Mouse (Mus musculus): ENCODE measurements around the gene Strc. TPM values are rescaled to one million over a fixed set of nuclear protein-coding genes. Genes with fewer than 3 reads are reported as not detected.
A peak's percentile ranks its signal among the peaks of the same experiment; 100 is the strongest.
"Not testable (repeated sequence)": the region's sequence is repeated elsewhere in the genome, so short reads cannot be mapped to it uniquely, and the experiment has no call there.

Gene Strc
- polyA plus RNA-seq (2012; rRNA removed) (not detected in 2 replicates), polyA plus RNA-seq (2014; fragmentation: Nextera tagmentation; extraction: Ambion mirVana) (not detected in 2 replicates)

DNA sequence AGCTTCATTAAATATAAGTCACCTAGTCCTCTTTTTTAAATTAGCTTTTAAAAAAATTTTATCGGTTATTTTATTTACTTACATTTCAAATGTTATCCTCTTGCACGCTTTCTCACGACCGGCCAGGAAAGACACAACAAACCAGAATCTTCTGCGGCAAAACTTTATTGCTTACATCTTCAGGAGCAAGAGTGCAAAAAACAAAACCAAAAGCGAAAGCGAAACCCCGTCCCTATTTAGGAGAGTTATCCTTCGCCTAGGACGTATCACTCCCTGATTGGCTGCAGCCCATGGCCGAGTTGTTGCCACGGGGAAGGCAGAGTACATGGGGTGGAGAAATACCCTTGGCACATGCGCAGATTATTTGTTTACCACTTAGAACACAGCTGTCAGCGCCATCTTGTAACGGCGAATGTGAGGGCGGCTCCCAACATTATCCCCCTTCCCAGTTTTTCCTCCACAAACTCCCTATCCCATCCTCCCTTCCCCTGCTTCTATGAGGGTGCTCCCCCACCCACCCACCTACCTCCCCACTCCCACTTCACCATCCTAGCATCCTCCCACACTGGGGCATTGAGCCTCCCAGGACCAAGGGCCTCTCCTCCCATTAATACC lies at the start of gene Strc:
Strc (minus strand) TSS at position 208 of the 615 bp plus-strand sequence.
- H3K9me3 ChIP-seq (ENCODE audit: control insufficient read depth, low read length); H3K4me3 ChIP-seq (ENCODE audit: insufficient read depth in 1 of 2, low read depth in 2 of 2, low read length in 2 of 2); H3K36me3 ChIP-seq (replicated peaks; ENCODE audit: control insufficient read depth, insufficient read depth, low read depth); H3K27me3 ChIP-seq (ENCODE audit: control insufficient read depth, insufficient read depth, low read length); H3K27ac ChIP-seq; H3K9ac ChIP-seq (replicated peaks); H3K4me2 ChIP-seq (ENCODE audit: low read depth); H3K4me1 ChIP-seq (replicated peaks; ENCODE audit: control insufficient read depth in 2 of 2, insufficient read depth in 2 of 2, low read length in 1 of 2); DNase-seq (ENCODE audit: low read depth in 3 of 3, low spot score in 3 of 3); ATAC-seq (ENCODE audit: insufficient read depth): not testable (repeated sequence)
- 84% methylated on average over 14 of the region's 17 CpGs for WGBS (ENCODE audit: insufficient replicate concordance)

DNA sequence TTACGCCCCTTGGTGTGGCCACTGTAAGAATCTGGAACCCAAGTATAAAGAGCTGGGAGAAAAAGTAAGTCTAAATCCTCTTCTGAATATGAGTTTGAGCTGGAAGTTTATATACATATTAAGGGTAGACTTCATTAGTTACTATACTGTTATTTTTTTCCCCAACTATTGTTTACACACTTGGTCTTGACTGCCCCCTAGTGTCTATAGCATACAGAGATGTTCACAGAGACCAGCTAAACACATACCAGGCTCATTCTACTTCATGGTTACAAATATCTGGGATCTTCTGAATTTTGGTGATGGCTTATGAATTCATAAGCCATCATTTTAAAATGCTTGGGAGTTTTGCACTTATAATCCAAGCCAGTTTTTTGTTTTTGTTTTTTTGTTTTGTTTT lies 47.9 kb upstream of the Strc start:
- no peak overlapping the region for H3K27ac ChIP-seq
- H3K4me1 ChIP-seq (replicated peaks; ENCODE audit: control insufficient read depth in 2 of 2, insufficient read depth in 2 of 2, low read length in 1 of 2) = no peaks in the 10 kb centered on the region
- peaks cover 71% of the 10 kb centered on the region for H3K36me3 ChIP-seq (replicated peaks; ENCODE audit: control insufficient read depth, insufficient read depth, low read depth)
- no peaks in the 10 kb centered on the region for H3K9me3 ChIP-seq (ENCODE audit: control insufficient read depth, low read length)
- ATAC-seq (ENCODE audit: insufficient read depth) = no peak
- WGBS (ENCODE audit: insufficient replicate concordance) = 89% methylated on average over 1 of the region's 1 CpGs
- no peak overlapping the region for H3K9ac ChIP-seq (replicated peaks)
- TF ChIP-seq EP300 (IDR thresholded peaks at IDR 0.05; ENCODE audit: low read depth) = no peak
- TF ChIP-seq CTCF (IDR thresholded peaks at IDR 0.05; ENCODE audit: low read depth) = peak; percentile 51; the same call in 1 of the 2 replicates
- no peak for DNase-seq (ENCODE audit: low read depth in 3 of 3, low spot score in 3 of 3)
- H3K27me3 ChIP-seq (ENCODE audit: control insufficient read depth, insufficient read depth, low read length) = no peaks in the 10 kb centered on the region
- no peak overlapping the region for H3K4me3 ChIP-seq (ENCODE audit: insufficient read depth in 1 of 2, low read depth in 2 of 2, low read length in 2 of 2)
- H3K4me2 ChIP-seq (ENCODE audit: low read depth) = no peak overlapping the region

DNA sequence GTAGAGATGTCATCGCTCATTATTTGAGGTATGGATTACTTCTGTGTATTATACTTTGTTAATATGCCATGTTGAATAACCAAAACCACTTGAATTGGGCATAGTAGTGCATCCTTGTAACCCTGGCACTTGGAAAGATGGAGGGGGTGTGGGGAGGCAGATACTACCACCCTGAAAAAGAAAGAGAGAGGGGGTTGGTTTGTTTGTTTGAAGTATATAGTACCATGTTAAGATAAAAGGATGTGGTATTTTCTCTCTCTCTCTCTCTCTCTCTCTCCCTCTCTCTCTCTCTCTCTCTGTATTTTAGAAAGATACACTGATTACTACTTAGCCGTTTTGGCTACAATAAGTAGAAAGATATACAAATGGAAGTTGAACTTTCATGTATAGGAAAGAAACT lies 38.9 kb upstream of the Strc start:
- no peak for ATAC-seq (ENCODE audit: insufficient read depth)
- Histone ChIP-seq H3K4me2 (ENCODE audit: low read depth) (no peak overlapping the region), H3K27ac (no peak overlapping the region), H3K27me3 (ENCODE audit: control insufficient read depth, insufficient read depth, low read length) (no peaks in the 10 kb centered on the region), H3K36me3 (replicated peaks; ENCODE audit: control insufficient read depth, insufficient read depth, low read depth) (peaks cover 56% of the 10 kb centered on the region), H3K9me3 (ENCODE audit: control insufficient read depth, low read length) (no peaks in the 10 kb centered on the region), H3K4me3 (ENCODE audit: insufficient read depth in 1 of 2, low read depth in 2 of 2, low read length in 2 of 2) (no peak overlapping the region), H3K9ac (replicated peaks) (no peak overlapping the region), H3K4me1 (replicated peaks; ENCODE audit: control insufficient read depth in 2 of 2, insufficient read depth in 2 of 2, low read length in 1 of 2) (no peaks in the 10 kb centered on the region)
- TF ChIP-seq CTCF (IDR thresholded peaks at IDR 0.05; ENCODE audit: low read depth) (no peak), EP300 (IDR thresholded peaks at IDR 0.05; ENCODE audit: low read depth) (no peak)
- WGBS (ENCODE audit: insufficient replicate concordance) = 85% methylated on average over 2 of the region's 2 CpGs
- DNase-seq (ENCODE audit: low read depth in 3 of 3, low spot score in 3 of 3) = no peak

DNA sequence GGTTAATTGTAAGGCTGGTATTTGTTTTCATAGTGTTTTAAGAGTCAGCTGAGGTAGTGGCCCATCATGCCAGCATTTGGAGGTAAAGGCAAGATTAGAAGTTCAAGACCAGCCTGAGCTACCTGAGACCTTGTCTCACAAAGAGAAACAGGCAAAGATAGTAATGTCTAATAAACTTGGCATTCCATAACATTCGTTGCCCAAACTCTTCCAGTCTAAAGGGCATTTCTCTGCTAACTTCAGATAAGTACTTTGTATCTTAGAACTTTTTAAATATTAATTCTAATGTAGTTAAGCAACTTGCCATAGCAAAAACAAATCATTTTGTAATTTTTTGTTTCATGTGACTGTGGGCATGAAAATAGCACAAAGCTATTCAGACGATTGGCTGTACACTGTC lies 36.2 kb upstream of the Strc start:
- H3K27ac ChIP-seq = no peak overlapping the region
- no peak overlapping the region for H3K9ac ChIP-seq (replicated peaks)
- 76% methylated on average over 2 of the region's 2 CpGs for WGBS (ENCODE audit: insufficient replicate concordance)
- no peak for ATAC-seq (ENCODE audit: insufficient read depth)
- no peaks in the 10 kb centered on the region for H3K27me3 ChIP-seq (ENCODE audit: control insufficient read depth, insufficient read depth, low read length)
- no peak for DNase-seq (ENCODE audit: low read depth in 3 of 3, low spot score in 3 of 3)
- H3K9me3 ChIP-seq (ENCODE audit: control insufficient read depth, low read length) = no peaks in the 10 kb centered on the region
- no peak overlapping the region for H3K4me3 ChIP-seq (ENCODE audit: insufficient read depth in 1 of 2, low read depth in 2 of 2, low read length in 2 of 2)
- H3K36me3 ChIP-seq (replicated peaks; ENCODE audit: control insufficient read depth, insufficient read depth, low read depth) = peaks cover 42% of the 10 kb centered on the region
- TF ChIP-seq EP300 (IDR thresholded peaks at IDR 0.05; ENCODE audit: low read depth) (no peak), CTCF (IDR thresholded peaks at IDR 0.05; ENCODE audit: low read depth) (no peak)
- no peak overlapping the region for H3K4me2 ChIP-seq (ENCODE audit: low read depth)
- H3K4me1 ChIP-seq (replicated peaks; ENCODE audit: control insufficient read depth in 2 of 2, insufficient read depth in 2 of 2, low read length in 1 of 2) = no peaks in the 10 kb centered on the region; a peak in 1 of 4 replicates

DNA sequence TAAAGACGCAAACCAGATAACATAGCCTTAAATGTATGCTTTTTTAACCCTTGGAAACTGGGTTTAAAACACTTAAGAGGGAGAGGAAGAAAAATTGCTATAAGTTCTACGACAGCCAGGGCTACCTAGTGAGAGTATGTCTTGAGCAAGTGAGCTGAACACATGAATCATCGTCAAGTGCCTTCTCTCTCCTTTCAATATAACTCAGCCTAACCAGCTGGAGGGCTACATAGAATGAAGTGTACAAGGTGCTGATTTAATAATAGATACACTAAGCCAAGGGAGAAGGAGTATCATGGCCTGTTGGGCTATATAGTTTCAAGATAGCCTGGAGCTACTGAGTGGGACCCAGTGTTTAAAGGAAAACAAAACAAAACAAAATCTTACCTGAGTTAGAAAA lies 31.5 kb upstream of the Strc start:
- Histone ChIP-seq H3K27ac (no peak overlapping the region), H3K27me3 (ENCODE audit: control insufficient read depth, insufficient read depth, low read length) (no peaks in the 10 kb centered on the region), H3K9ac (replicated peaks) (no peak overlapping the region), H3K9me3 (ENCODE audit: control insufficient read depth, low read length) (no peaks in the 10 kb centered on the region), H3K4me3 (ENCODE audit: insufficient read depth in 1 of 2, low read depth in 2 of 2, low read length in 2 of 2) (no peak overlapping the region), H3K4me1 (replicated peaks; ENCODE audit: control insufficient read depth in 2 of 2, insufficient read depth in 2 of 2, low read length in 1 of 2) (peaks cover 8 to 9% of the 10 kb centered on the region in 2 experiments), H3K4me2 (ENCODE audit: low read depth) (no peak overlapping the region), H3K36me3 (replicated peaks; ENCODE audit: control insufficient read depth, insufficient read depth, low read depth) (peaks cover 31% of the 10 kb centered on the region)
- no peak for TF ChIP-seq CTCF (IDR thresholded peaks at IDR 0.05; ENCODE audit: low read depth)
- TF ChIP-seq EP300 (IDR thresholded peaks at IDR 0.05; ENCODE audit: low read depth) = no peak
- ATAC-seq (ENCODE audit: insufficient read depth) (no peak), DNase-seq (ENCODE audit: low read depth in 3 of 3, low spot score in 3 of 3) (no peak)
- WGBS (ENCODE audit: insufficient replicate concordance) = 76% methylated on average over 3 of the region's 3 CpGs

Measured in liver, embryonic 14.5 days (tissue).